Mouse (Mus musculus): ENCODE data around the gene Asap2. TPM values are rescaled to one million over a fixed set of nuclear protein-coding genes. Genes with fewer than 3 reads are reported as not detected.

Asap2 gene
- total and polyA plus RNA-seq, 3 experiments: 0.46 to 1.9 TPM; not detected in 1

- Histone ChIP-seq H3K79me2 (ENCODE audit: control insufficient read depth, insufficient read depth, low read length, poor library complexity) (no peaks in the 10 kb centered on the region), H3K27me3 (ENCODE audit: control insufficient read depth in 1 of 2, insufficient read depth in 2 of 2, low read length in 2 of 2) (no peaks in the 10 kb centered on the region), H3K36me3 (ENCODE audit: control insufficient read depth in 1 of 2, insufficient read depth in 2 of 2, low read length in 2 of 2) (no peaks in the 10 kb centered on the region), H3K4me3 (ENCODE audit: control insufficient read depth in 1 of 2, insufficient read depth in 1 of 2, low read depth in 2 of 2, low read length in 2 of 2) (no peak overlapping the region), H3K27ac (ENCODE audit: control insufficient read depth, low read depth, low read length) (no peak overlapping the region), H3K4me1 (ENCODE audit: control insufficient read depth in 1 of 2, insufficient read depth in 2 of 2, low read length in 2 of 2) (no peaks in the 10 kb centered on the region), H3K9me3 (replicated peaks; ENCODE audit: insufficient read depth, low read length) (no peaks in the 10 kb centered on the region), H3K9ac (ENCODE audit: control insufficient read depth, low read depth, low read length, poor library complexity, severe bottlenecking) (no peak overlapping the region)
- no peak for TF ChIP-seq ZMIZ1 (IDR thresholded peaks at IDR 0.05; ENCODE audit: low read depth, low read length)
- no peak for TF ChIP-seq CHD1 (IDR thresholded peaks at IDR 0.05; ENCODE audit: low read depth, low read length)
- TF ChIP-seq ZKSCAN1 (IDR thresholded peaks at IDR 0.05; ENCODE audit: low read depth, low read length): no peak
- no peak for TF ChIP-seq MYB (IDR thresholded peaks at IDR 0.05; ENCODE audit: low read depth, low read length)
- TF ChIP-seq ZC3H11A (IDR thresholded peaks at IDR 0.05; ENCODE audit: low read depth, low read length): no peak
- DNase-seq (ENCODE audit: low read depth, low spot score): no peak
Observed at GRCm38 (mm10) chr12:21173847-21174412, 183.7 kb downstream of the Asap2 start.

DNA sequence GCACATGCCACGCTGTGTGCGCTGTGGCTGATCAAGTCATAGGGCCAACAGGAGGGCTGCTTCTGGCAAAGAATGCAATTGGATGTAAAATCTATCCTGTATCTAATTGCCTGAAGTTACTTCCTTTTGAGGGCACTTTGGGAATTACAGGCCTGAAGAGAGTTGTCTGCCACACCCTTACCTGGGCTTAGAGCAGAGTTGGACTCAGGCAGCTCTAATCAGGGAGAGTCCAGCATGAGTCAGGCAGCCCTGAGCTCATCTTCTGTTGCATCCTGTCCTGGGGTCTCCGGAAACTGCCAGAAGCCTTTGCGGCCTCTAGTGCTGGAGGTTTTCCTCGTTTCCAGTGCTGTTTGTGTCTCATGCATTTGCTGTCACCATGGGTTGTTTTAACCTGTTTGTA lies 186.1 kb downstream of the Asap2 start:
- no peak for DNase-seq (ENCODE audit: low read depth, low spot score)
- Histone ChIP-seq H3K27me3 (ENCODE audit: control insufficient read depth in 1 of 2, insufficient read depth in 2 of 2, low read length in 2 of 2) (no peaks in the 10 kb centered on the region), H3K9ac (ENCODE audit: control insufficient read depth, low read depth, low read length, poor library complexity, severe bottlenecking) (no peak overlapping the region), H3K27ac (ENCODE audit: control insufficient read depth, low read depth, low read length) (no peak overlapping the region), H3K79me2 (ENCODE audit: control insufficient read depth, insufficient read depth, low read length, poor library complexity) (no peaks in the 10 kb centered on the region), H3K4me1 (ENCODE audit: control insufficient read depth in 1 of 2, insufficient read depth in 2 of 2, low read length in 2 of 2) (no peaks in the 10 kb centered on the region), H3K9me3 (replicated peaks; ENCODE audit: insufficient read depth, low read length) (no peaks in the 10 kb centered on the region), H3K36me3 (ENCODE audit: control insufficient read depth in 1 of 2, insufficient read depth in 2 of 2, low read length in 2 of 2) (no peaks in the 10 kb centered on the region), H3K4me3 (ENCODE audit: control insufficient read depth in 1 of 2, insufficient read depth in 1 of 2, low read depth in 2 of 2, low read length in 2 of 2) (no peak overlapping the region)
- TF ChIP-seq SIN3A (IDR thresholded peaks at IDR 0.05; ENCODE audit: low read length) (no peak), ZKSCAN1 (IDR thresholded peaks at IDR 0.05; ENCODE audit: low read depth, low read length) (no peak), USF1 (IDR thresholded peaks at IDR 0.05; ENCODE audit: low read depth, low read length) (no peak), POLR2AphosphoS2 (IDR thresholded peaks at IDR 0.05; ENCODE audit: low read length) (no peak), GABPA (IDR thresholded peaks at IDR 0.05; ENCODE audit: low read depth, low read length) (no peak), POLR2AphosphoS5 (IDR thresholded peaks at IDR 0.05; ENCODE audit: borderline replicate concordance, low read depth, low read length) (no peak), BHLHE40 (IDR thresholded peaks at IDR 0.05; ENCODE audit: borderline replicate concordance, low read depth, low read length) (no peak), NELFE (IDR thresholded peaks at IDR 0.05; ENCODE audit: low read depth, low read length) (no peak), MXI1 (IDR thresholded peaks at IDR 0.05; ENCODE audit: low read depth, low read length) (no peak), TCF12 (IDR thresholded peaks at IDR 0.05; ENCODE audit: low read depth, low read length) (no peak), E2F4 (IDR thresholded peaks at IDR 0.05; ENCODE audit: borderline replicate concordance, low read depth, low read length) (no peak), MYB (IDR thresholded peaks at IDR 0.05; ENCODE audit: low read depth, low read length) (no peak), GATA1 (IDR thresholded peaks at IDR 0.05; ENCODE audit: low read depth, low read length) (no peak), MAX (IDR thresholded peaks at IDR 0.05; ENCODE audit: low read length) (no peak), JUND (IDR thresholded peaks at IDR 0.05; ENCODE audit: low read depth, low read length) (no peak), RCOR1 (IDR thresholded peaks at IDR 0.05; ENCODE audit: low read depth, low read length) (no peak), UBTF (IDR thresholded peaks at IDR 0.05; ENCODE audit: borderline replicate concordance, insufficient read depth, low read depth, low read length) (no peak)

Data from MEL (cell line).